Mouse (Mus musculus) embryonic fibroblast, embryonic 13.5 days (primary cell): ENCODE data around the gene Pnpo.

Experiments used
- CTCF ChIP-seq: IDR thresholded peaks from 2 replicates; pipeline ENCODE4 v1.5.1; 2011; ENCODE audit warnings: mild to moderate bottlenecking, control low read depth, low read length, moderate library complexity, borderline replicate concordance; ENCODE audit not compliant: insufficient read depth
- POLR2A ChIP-seq: IDR thresholded peaks from 2 replicates; pipeline ENCODE4 v1.6.1; 2011; ENCODE audit warnings: low read depth, mild to moderate bottlenecking, control low read depth, low read length, moderate library complexity

DNA sequence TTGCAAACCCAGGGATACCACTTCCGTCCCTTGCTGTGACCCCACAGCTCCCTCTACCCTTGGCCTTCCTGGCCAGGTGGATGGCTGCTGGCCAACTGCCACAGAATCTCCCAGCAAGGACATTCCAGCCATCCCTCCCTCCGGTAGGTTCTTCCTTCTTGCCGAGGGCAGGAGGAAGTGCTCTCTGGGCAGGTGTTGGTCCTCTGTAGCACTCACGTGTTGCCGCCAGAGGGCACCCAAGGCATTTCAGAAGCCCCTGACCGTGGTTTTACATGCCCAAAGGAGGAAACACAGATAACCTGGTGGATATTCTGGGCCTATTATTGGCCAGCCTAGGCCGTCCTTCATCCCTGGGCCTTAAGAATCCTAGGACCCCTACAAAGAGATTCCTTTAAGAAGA, 38.6 kb upstream of the Pnpo start:
- TF ChIP-seq CTCF (peak; percentile 83), POLR2A (no peak)
